Mouse (Mus musculus) liver, adult 2 months (tissue): ENCODE measurements around the gene Gm10142. TPM values are rescaled to one million over a fixed set of nuclear protein-coding genes. Genes with fewer than 3 reads are reported as not detected.
"Not testable (repeated sequence)": the region's sequence is repeated elsewhere in the genome, so short reads cannot be mapped to it uniquely, and the experiment has no call there.

Experiments
- DNase-seq: peaks from one replicate; pipeline ENCODE4 v3.0.0-alpha.2; 2011; ENCODE audit warnings: low read depth, low spot score; ENCODE audit errors: extremely low read depth
- H3K27ac ChIP-seq: fragments of 200-500 bp; replicated peaks from 2 replicates; pipeline ENCODE4 v1.5.1; 2012; ENCODE audit warnings: low read depth, mild to moderate bottlenecking, control low read depth, inconsistent platforms, low read length; ENCODE audit not compliant: insufficient read depth
- H3K27me3 ChIP-seq: fragments of 200-500 bp; 2 replicates; pipeline ENCODE4 v1.6.1; 2012; ENCODE audit warnings: mild to moderate bottlenecking, moderate library complexity, low read length, inconsistent platforms; ENCODE audit not compliant: control insufficient read depth, insufficient read depth
- H3K36me3 ChIP-seq: fragments of 200-500 bp; 2 replicates; pipeline ENCODE4 v1.6.1; 2012; ENCODE audit warnings: low read length, inconsistent platforms; ENCODE audit not compliant: control insufficient read depth, insufficient read depth
- H3K4me1 ChIP-seq: fragments of 200-500 bp; 2 replicates; pipeline ENCODE4 v1.6.1; 2011; ENCODE audit warnings: low read length; ENCODE audit not compliant: control insufficient read depth, insufficient read depth
- H3K4me3 ChIP-seq: fragments of 200-500 bp; 2 replicates; pipeline ENCODE4 v1.5.1; 2011; ENCODE audit warnings: low read depth, mild to moderate bottlenecking, control low read depth, low read length, moderate library complexity; ENCODE audit not compliant: insufficient read depth
- H3K79me2 ChIP-seq: fragments of 200-500 bp; 2 replicates; pipeline ENCODE4 v1.6.1; 2012; ENCODE audit warnings: inconsistent platforms, mild to moderate bottlenecking, low read length, moderate library complexity; ENCODE audit not compliant: control insufficient read depth, insufficient read depth
- H3K9ac ChIP-seq: fragments of 200-500 bp; 2 replicates; pipeline ENCODE4 v1.6.1; 2012; ENCODE audit warnings: low read depth, mild to moderate bottlenecking, control low read depth, inconsistent platforms, low read length
- CTCF ChIP-seq: fragments of 200-500 bp; IDR thresholded peaks from 2 replicates; pipeline ENCODE4 v1.5.1; 2011; ENCODE audit warnings: low read depth, low read length, control low read depth
- POLR2A ChIP-seq: fragments of 200-500 bp; IDR thresholded peaks from 2 replicates; pipeline ENCODE4 v1.6.1; 2011; ENCODE audit warnings: low read length, control low read depth; ENCODE audit not compliant: insufficient read depth; ENCODE audit errors: extremely low read depth
- WGBS: fragments of 180-500 bp; shearing (Covaris S2); methylation state at CpG from one replicate; pipeline ENCODE4 v1.1.7; 2018; 5-methylcytosine and 5-hydroxymethylcytosine counted together
- polyA plus RNA-seq: library from polyadenylated mRNA; depleted of rRNA; stranded (reverse); fragments of >200 nt; gene quantifications from 2 replicates; pipeline ENCODE4 v1.2.3, GENCODE M21; 2012
- total RNA-seq: library from RNA; depleted of rRNA; stranded (reverse); fragments of >200 nt; gene quantifications from 2 replicates; pipeline ENCODE4 v1.2.3, GENCODE M21; 2014

The Gm10142 gene
- total and polyA plus RNA-seq, 2 experiments, result not detected

DNA sequence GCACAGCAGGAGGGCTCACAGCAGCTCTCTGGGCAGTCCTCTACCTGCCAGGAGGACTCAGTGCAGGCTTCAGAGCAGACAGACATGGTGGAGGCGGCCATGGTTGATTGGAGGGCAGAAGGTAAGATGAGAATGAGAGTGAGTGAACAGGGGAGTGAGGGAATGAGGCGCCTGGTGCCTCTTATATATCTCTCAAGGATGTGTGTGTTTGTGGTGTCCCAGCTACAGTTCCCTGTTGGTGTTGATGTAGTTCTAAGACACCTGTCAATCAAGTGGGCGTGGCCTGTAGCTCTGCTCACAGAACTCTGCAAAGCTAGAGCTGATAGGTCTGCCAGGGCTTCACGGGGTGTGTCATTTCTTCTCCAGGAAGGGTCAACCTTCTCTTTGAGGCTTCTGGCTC, 18.5 kb upstream of the Gm10142 start, which contains the start of gene Gm9508:
Gm9508 (minus strand) TSS at position 101 of the 400 bp plus-strand sequence.
- DNase-seq, result no peak
- WGBS, result 48% methylated on average over 4 of the region's 4 CpGs
- TF ChIP-seq POLR2A (no peak), CTCF (no peak)
- no peaks in the 10 kb centered on the region for H3K79me2 ChIP-seq
- H3K9ac ChIP-seq, result no peak within 1 kb of the TSS
- no peaks in the 10 kb centered on the region for H3K36me3 ChIP-seq
- H3K27ac ChIP-seq, result no peak within 1 kb of the TSS
- peaks cover 2% of the 10 kb centered on the region; the same call in 1 of the 2 replicates for H3K4me1 ChIP-seq
- H3K4me3 ChIP-seq, result no peak within 1 kb of the TSS
- peaks cover 2% of the 10 kb centered on the region; the same call in 1 of the 2 replicates for H3K27me3 ChIP-seq

DNA sequence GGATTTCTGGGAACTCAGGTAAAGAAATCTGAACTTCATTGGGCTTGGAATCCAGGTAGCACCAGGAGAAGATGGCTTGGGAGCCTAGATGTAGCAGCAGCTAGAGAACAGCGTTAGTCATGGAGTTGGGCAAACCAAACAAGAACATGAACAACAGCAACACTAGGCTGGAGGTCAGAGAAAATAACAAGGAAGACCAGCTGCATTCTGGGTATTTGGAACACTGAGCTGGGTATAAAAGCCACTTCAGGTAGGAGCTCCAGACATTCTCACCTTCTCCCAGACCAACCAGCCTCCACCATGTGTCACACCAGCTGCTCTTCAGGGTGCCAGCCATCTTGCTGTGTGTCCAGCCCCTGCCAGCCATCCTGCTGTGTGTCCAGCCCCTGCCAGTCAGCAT, 9.3 kb upstream of the Gm10142 start, which contains the start of gene Gm10272:
Gm10272 (plus strand) TSS at position 301 of the 400 bp plus-strand sequence.
- no peak within 1 kb of the TSS for H3K4me3 ChIP-seq
- DNase-seq, result no peak
- H3K27ac ChIP-seq, result no peak within 1 kb of the TSS
- no peaks in the 10 kb centered on the region for H3K36me3 ChIP-seq
- no peaks in the 10 kb centered on the region for H3K4me1 ChIP-seq
- TF ChIP-seq POLR2A, result no peak
- TF ChIP-seq CTCF, result no peak
- H3K79me2 ChIP-seq, result no peaks in the 10 kb centered on the region
- WGBS, result 98% methylated on average over 1 of the region's 1 CpGs
- H3K9ac ChIP-seq, result no peak within 1 kb of the TSS
- H3K27me3 ChIP-seq, result peaks cover 2% of the 10 kb centered on the region; the same call in 1 of the 2 replicates

DNA sequence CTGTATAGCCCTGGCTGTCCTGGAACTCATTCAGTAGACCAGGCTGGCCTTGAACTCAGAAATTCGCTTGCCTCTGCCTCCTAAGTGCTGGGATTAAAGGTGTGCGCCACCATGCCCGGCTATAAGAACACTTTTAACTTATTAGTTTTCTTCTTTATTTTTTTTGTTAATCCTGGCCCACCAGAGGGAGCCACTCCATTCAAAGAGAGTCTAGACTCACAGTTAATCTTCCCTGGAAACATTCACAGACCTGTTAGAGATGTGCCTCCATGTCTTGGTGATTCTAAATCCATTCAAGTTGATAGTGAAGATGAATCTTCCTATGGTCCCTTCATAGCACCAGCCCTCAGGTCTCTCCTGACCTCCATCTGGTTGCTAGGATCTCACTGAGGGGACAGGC, 5.8 kb upstream of the Gm10142 start:
- no peaks in the 10 kb centered on the region for H3K4me1 ChIP-seq
- H3K9ac ChIP-seq, result no peak overlapping the region
- no peak overlapping the region for H3K4me3 ChIP-seq
- TF ChIP-seq POLR2A (no peak), CTCF (no peak)
- 87% methylated on average over 3 of the region's 3 CpGs for WGBS
- no peak for DNase-seq
- H3K36me3 ChIP-seq, result no peaks in the 10 kb centered on the region
- no peaks in the 10 kb centered on the region for H3K27me3 ChIP-seq
- H3K27ac ChIP-seq, result no peak overlapping the region
- H3K79me2 ChIP-seq, result no peaks in the 10 kb centered on the region

DNA sequence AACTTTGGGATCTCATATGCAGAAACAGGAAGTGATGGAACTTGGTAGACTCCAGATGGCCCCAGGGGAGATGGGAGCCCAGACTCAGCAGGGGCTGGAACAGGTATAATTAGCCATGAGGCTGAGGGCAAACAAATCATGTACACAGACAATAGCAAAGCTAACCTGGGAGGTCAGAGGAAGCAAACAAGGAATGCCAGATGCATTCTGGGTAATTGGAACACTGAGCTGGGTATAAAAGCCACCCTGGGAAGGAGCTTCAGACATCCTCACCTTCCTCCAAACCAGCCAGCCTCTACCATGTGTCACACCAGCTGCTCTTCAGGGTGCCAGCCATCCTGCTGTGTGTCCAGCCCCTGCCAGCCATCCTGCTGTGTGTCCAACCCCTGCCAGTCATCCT, 4.5 kb upstream of the Gm10142 start, which contains the start of gene Gm10024:
Gm10024 (plus strand) TSS at position 301 of the 400 bp plus-strand sequence.
- H3K4me1 ChIP-seq, H3K4me3 ChIP-seq, H3K9ac ChIP-seq, DNase-seq, H3K27me3 ChIP-seq, H3K79me2 ChIP-seq, H3K27ac ChIP-seq, H3K36me3 ChIP-seq: not testable (repeated sequence)

GRCm38 (mm10) chr10:77713734-77714133, 1.9 kb upstream of the Gm10142 start:
- no peak for TF ChIP-seq POLR2A
- no peak overlapping the region for H3K27ac ChIP-seq
- no peaks in the 10 kb centered on the region for H3K36me3 ChIP-seq
- no peak for DNase-seq
- H3K79me2 ChIP-seq, result no peaks in the 10 kb centered on the region
- no peak overlapping the region for H3K9ac ChIP-seq
- no peak overlapping the region for H3K4me3 ChIP-seq
- no peaks in the 10 kb centered on the region for H3K4me1 ChIP-seq
- no peaks in the 10 kb centered on the region for H3K27me3 ChIP-seq
- 74% methylated on average over 4 of the region's 4 CpGs for WGBS

- not testable (repeated sequence) for H3K4me1 ChIP-seq, H3K4me3 ChIP-seq, DNase-seq, H3K79me2 ChIP-seq, H3K27ac ChIP-seq, H3K9ac ChIP-seq, H3K27me3 ChIP-seq, H3K36me3 ChIP-seq
- WGBS, result 94% methylated on average over 1 of the region's 1 CpGs
These were observed 4.7 kb downstream of the Gm10142 start, which contains the start of gene Krtap12-1 for GRCm38 (mm10) chr10:77720299-77720698. Gene Krtap12-1 (plus strand): TSS chr10:77720599.
